Mouse (Mus musculus) heart, postnatal 0 days (tissue): ENCODE results near the gene Slc17a9. TPM values are rescaled to one million over a fixed set of nuclear protein-coding genes. Genes with fewer than 3 reads are reported as not detected.

Experiments used
- ATAC-seq: fragments of 200-750 bp; cut with Nextera tagmentation; 2 replicates; pipeline ENCODE4 v1.8.0; 2017; ENCODE audit warnings: low read depth, moderate number of reproducible peaks, moderate library complexity; ENCODE audit not compliant: insufficient read depth
- DNase-seq: peaks from one replicate; pipeline ENCODE4 v3.0.0-alpha.2; 2016; ENCODE audit warnings: low spot score
- H3K27ac ChIP-seq: fragments of 300-500 bp; sonication (generic); 2 replicates; pipeline ENCODE4 v1.5.1; 2014; ENCODE audit warnings: low read depth, mild to moderate bottlenecking
- H3K27me3 ChIP-seq: fragments of 300-500 bp; sonication (generic); 2 replicates; pipeline ENCODE4 v1.6.1; 2014; ENCODE audit warnings: low read length, mixed read lengths; ENCODE audit not compliant: control insufficient read depth, insufficient read depth
- H3K36me3 ChIP-seq: fragments of 300-500 bp; sonication (generic); replicated peaks from 2 replicates; pipeline ENCODE4 v1.6.1; 2014; ENCODE audit warnings: low read length, mixed read lengths; ENCODE audit not compliant: control insufficient read depth, insufficient read depth
- H3K4me1 ChIP-seq: fragments of 300-500 bp; sonication (generic); 2 replicates; pipeline ENCODE4 v1.6.1; 2014; ENCODE audit warnings: antibody characterized with exemption; ENCODE audit not compliant: control insufficient read depth, insufficient read depth
- H3K4me2 ChIP-seq: fragments of 300-500 bp; sonication (generic); 2 replicates; pipeline ENCODE4 v1.6.1; 2014; ENCODE audit warnings: low read depth, mild to moderate bottlenecking, low read length, moderate library complexity
- H3K4me3 ChIP-seq: fragments of 300-500 bp; sonication (generic); 2 replicates; pipeline ENCODE4 v1.5.1; 2014; ENCODE audit warnings: low read depth, low read length
- H3K9ac ChIP-seq: fragments of 300-500 bp; sonication (generic); replicated peaks from 2 replicates; pipeline ENCODE4 v1.6.1; 2014; ENCODE audit warnings: low read depth, low read length, mixed read lengths
- H3K9me3 ChIP-seq: fragments of 300-500 bp; sonication (generic); replicated peaks from 2 replicates; pipeline ENCODE4 v1.6.1; 2016; ENCODE audit warnings: low read length; ENCODE audit not compliant: control insufficient read depth
- CTCF ChIP-seq: IDR thresholded peaks from 2 replicates; pipeline ENCODE4 v1.5.1; 2016; ENCODE audit warnings: antibody characterized with exemption, control low read depth, low read depth
- EP300 ChIP-seq: IDR thresholded peaks from 2 replicates; pipeline ENCODE4 v1.6.1; 2016; ENCODE audit warnings: antibody characterized with exemption, low read depth
- WGBS: fragments of 180-500 bp; shearing (Covaris S2); extraction: QIAGEN DNeasy Blood & Tissue Kit; methylation state at CpG from one replicate; pipeline ENCODE4 v1.1.7; 2014; 5-methylcytosine and 5-hydroxymethylcytosine counted together
- polyA plus RNA-seq: library from polyadenylated mRNA; unstranded; fragments of >200 nt; fragmentation: Nextera tagmentation; extraction: Ambion mirVana; gene quantifications from 2 replicates; pipeline ENCODE4 v1.2.1, GENCODE M21; 2015
- total RNA-seq: library from RNA; depleted of rRNA; stranded (reverse); fragments of >200 nt; gene quantifications from 2 replicates; pipeline ENCODE4 v1.2.3, GENCODE M21; 2014; ENCODE audit warnings: low replicate concordance

Gene Slc17a9
- total and polyA plus RNA-seq, 2 experiments from 2014 or later, result 0.60 to 1.5 TPM

DNA sequence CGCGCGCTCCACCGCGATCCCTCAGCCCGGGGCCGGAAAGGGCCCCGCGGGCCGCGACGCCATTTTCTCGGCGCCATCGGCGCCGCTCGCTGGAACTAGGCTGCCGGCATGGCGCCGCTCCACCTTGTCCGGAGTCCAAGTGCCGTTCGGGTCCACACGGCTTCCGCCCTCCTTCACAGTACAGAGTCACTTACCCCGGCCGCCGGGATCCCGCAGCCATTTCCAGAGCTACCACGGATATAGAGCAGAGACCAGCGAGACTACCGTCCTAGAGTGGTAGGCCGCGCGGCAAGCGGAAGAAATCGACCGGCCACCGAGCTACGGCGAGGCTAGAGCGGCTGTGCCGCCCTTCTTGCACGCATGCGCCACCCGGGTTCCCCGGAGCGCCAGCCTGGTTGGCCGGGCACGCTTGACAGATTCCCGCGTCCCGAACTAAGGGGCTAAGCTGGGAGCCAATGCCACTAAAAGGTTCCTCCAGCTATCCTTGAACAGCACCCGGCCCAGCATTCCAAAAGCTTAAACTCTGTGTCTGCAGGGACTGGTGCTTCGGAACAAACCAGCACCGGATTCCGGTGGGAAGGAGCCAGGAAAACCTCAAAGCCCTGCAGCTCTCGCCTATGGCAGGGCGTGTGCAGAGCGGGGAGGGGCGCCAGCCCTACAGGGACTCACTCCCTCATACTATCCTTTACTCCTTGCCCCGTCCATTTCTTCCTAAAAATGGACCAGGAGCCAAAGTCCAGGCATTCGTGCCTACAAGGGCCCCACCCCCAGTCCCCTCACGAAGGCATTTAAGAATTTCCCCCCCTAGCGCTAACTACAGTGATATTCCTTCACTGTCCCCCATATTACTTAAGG lies 23.1 kb upstream of the Slc17a9 start:
- peak overlapping the region; percentile 96 for H3K9ac ChIP-seq
- H3K4me1 ChIP-seq, result peaks cover 49% of the 10 kb centered on the region
- H3K36me3 ChIP-seq, result no peaks in the 10 kb centered on the region
- WGBS, result under 1% methylated on average over 66 of the region's 66 CpGs
- ATAC-seq, result peak; percentile 95
- TF ChIP-seq CTCF (no peak), EP300 (0 out of 2 replicates have a peak, but pooled peaks have one; percentile 50)
- H3K9me3 ChIP-seq, result no peaks in the 10 kb centered on the region
- peak; percentile 93 for DNase-seq
- no peaks in the 10 kb centered on the region for H3K27me3 ChIP-seq
- peak overlapping the region; percentile 96 for H3K27ac ChIP-seq
- H3K4me2 ChIP-seq, result peak overlapping the region; percentile 80
- H3K4me3 ChIP-seq, result peak overlapping the region; percentile 90

DNA sequence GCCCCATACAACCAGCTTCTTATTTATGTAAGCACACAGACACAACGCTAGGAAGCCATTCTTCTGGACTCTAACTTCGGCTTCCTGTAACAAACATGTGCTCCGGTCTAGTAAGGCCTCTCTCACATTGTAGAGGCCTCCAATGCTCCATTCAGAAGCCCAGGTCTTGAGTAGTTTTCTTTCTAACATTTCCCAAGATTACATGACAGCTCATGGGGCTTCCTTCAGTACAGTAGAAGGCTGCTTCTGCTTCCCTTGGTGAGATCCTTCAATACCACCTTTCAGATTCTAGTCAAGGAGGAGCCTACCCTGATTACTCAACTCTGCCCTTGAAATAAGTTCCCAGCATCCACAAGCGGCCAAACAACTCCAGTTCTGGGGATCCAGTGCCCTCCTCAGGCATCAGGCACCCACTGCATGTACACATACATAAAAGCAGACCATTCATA lies 22.3 kb upstream of the Slc17a9 start:
- ATAC-seq (no peak), DNase-seq (no peak)
- no peaks in the 10 kb centered on the region for H3K27me3 ChIP-seq
- H3K9ac ChIP-seq, result peak overlapping the region; percentile 96
- H3K36me3 ChIP-seq, result no peaks in the 10 kb centered on the region
- 29% methylated on average over 4 of the region's 4 CpGs for WGBS
- peaks cover 49% of the 10 kb centered on the region for H3K4me1 ChIP-seq
- H3K9me3 ChIP-seq, result no peaks in the 10 kb centered on the region
- TF ChIP-seq CTCF (no peak), EP300 (no peak)
- H3K4me3 ChIP-seq, result peak overlapping the region; percentile 90
- H3K27ac ChIP-seq, result peak overlapping the region; percentile 96
- H3K4me2 ChIP-seq, result peak overlapping the region; percentile 80

DNA sequence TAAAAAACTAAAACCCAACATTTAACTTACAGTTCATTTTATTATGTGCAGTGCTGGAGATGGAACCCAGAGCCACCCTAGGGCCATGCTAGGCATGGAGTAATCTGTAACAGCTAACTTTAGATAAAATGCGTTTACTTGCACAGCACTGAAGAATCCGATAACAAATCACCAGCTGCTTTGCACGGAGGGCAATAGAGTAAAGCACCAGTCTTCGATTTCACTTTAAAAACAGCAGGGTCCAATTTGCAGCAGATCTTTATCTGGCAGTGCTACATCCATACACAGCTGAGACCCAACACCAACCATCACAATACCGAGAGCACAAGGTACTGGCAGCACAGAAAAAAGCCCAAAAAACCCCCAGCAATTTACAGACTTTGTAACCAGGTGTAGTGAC lies 21.9 kb upstream of the Slc17a9 start:
- TF ChIP-seq CTCF, result no peak
- no peak for TF ChIP-seq EP300
- H3K4me1 ChIP-seq, result peaks cover 50% of the 10 kb centered on the region
- H3K27ac ChIP-seq, result peak overlapping the region; percentile 96; the same call in 1 of the 2 replicates
- DNase-seq (no peak), ATAC-seq (no peak)
- H3K27me3 ChIP-seq, result no peaks in the 10 kb centered on the region
- 67% methylated on average over 5 of the region's 5 CpGs for WGBS
- no peaks in the 10 kb centered on the region for H3K9me3 ChIP-seq
- H3K4me2 ChIP-seq, result no peak overlapping the region
- H3K4me3 ChIP-seq, result no peak overlapping the region
- H3K9ac ChIP-seq, result 0 out of 2 replicates have a peak overlapping the region, but pooled peaks have one; percentile 96
- H3K36me3 ChIP-seq, result no peaks in the 10 kb centered on the region

DNA sequence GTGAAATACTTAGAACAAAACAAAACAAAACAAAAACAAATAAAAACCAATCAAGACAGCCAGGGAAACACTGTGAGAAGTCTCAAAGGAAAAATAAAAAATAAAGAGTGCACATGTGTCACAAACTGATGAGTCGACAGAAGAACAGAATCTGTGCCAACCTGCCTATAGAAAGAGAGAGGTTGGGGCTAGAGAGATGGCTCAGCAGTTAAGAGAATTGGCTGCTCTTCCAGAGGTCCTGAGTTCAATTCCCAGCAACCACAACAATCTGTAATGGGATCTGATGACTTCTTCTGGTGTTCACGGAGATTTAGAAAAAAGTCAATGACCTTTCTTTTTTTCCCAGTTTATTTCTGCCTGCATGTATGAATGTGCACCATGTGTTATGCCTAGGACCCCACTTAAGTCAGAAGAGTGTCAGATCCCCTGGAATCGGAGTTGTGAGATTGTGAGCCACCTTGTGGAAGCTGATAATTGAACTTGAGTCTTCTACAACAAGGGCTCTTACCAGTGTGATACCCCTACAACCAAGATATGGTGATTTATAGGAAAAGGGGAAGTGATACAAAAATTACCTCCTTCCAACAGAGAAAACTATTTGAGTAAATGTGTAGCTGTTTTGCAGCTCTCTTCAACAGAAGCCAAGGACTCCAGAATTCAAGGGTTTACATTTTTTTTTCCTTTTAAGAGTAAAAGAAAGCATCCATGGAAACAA lies 21.3 kb upstream of the Slc17a9 start:
- TF ChIP-seq CTCF (no peak), EP300 (no peak)
- peak overlapping the region; percentile 83; the same call in 1 of the 2 replicates for H3K27ac ChIP-seq
- whole genome bisulfite sequencing, result 72% methylated on average over 3 of the region's 3 CpGs
- H3K27me3 ChIP-seq, result no peaks in the 10 kb centered on the region
- no peaks in the 10 kb centered on the region for H3K9me3 ChIP-seq
- H3K4me1 ChIP-seq, result peaks cover 53% of the 10 kb centered on the region
- H3K4me3 ChIP-seq, result no peak overlapping the region
- H3K4me2 ChIP-seq, result no peak overlapping the region
- DNase-seq (no peak), ATAC-seq (no peak)
- H3K9ac ChIP-seq, result no peak overlapping the region
- no peaks in the 10 kb centered on the region for H3K36me3 ChIP-seq

DNA sequence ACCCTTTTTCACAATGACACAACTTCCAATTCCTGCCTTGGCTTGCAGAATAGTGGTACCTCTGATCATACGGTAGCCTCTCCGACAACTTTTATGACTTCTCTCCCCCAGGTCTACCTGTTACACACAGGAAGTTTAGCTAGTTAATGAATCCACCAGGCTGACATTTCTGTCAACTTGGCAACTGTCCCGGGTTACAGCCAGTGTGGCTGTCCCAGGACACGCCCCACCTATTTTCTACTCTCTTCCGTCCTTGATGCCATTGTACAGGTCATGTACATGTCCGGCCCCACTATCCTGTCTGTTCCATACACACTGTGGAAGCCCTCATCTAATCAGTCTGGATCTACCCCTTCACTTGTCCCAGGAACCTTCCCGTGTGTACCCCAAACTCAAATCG lies 20.5 kb upstream of the Slc17a9 start:
- no peak overlapping the region; the same call in 1 of the 2 replicates for H3K9ac ChIP-seq
- ATAC-seq (no peak), DNase-seq (peak; percentile 61)
- H3K4me2 ChIP-seq, result peak overlapping the region; percentile 27
- peaks cover 53% of the 10 kb centered on the region for H3K4me1 ChIP-seq
- H3K4me3 ChIP-seq, result no peak overlapping the region
- no peaks in the 10 kb centered on the region for H3K36me3 ChIP-seq
- H3K9me3 ChIP-seq, result no peaks in the 10 kb centered on the region
- no peaks in the 10 kb centered on the region for H3K27me3 ChIP-seq
- H3K27ac ChIP-seq, result peak overlapping the region; percentile 83
- no peak for TF ChIP-seq CTCF
- TF ChIP-seq EP300, result no peak
- 46% methylated on average over 8 of the region's 8 CpGs for WGBS
